Mouse (Mus musculus) bone marrow, adult 2 months (tissue): ENCODE data around the gene Tex52.

Experiments
- CTCF ChIP-seq: fragments of 200-500 bp; IDR thresholded peaks from 2 replicates; pipeline ENCODE4 v1.5.1; 2011; ENCODE audit warnings: low read length, control low read depth; ENCODE audit not compliant: control insufficient read depth, insufficient read depth
- POLR2A ChIP-seq: fragments of 200-500 bp; IDR thresholded peaks from 2 replicates; pipeline ENCODE4 v1.6.1; 2011; ENCODE audit warnings: low read depth, mild to moderate bottlenecking, control low read depth, low read length, borderline replicate concordance; ENCODE audit not compliant: control insufficient read depth

- TF ChIP-seq CTCF: no peak
- no peak for TF ChIP-seq POLR2A
These were observed 49.8 kb downstream of the Tex52 start for GRCm38 (mm10) chr6:128425046-128425445.
